In genomic region chr15:97999546-97999945, GRCm38 (mm10) we compare ENCODE assay signal across 16 mouse cellular contexts. TPM values are rescaled to one million over a fixed set of nuclear protein-coding genes. Genes with fewer than 3 reads are reported as not detected.
DNase-seq lines count a peak whose midpoint lies in the region; ATAC-seq and TF ChIP-seq lines count a peak whose summit lies in the region.
"Had no signal": no experiment of that assay in that cellular context is flagged by ENCODE, and none has a peak within 500 bp of the region (broad histone marks: within the 10 kb centered on the region; RNA-seq: fewer than 3 reads in every experiment).

No protein-coding gene starts in this region.

- no peaks in the 10 kb centered on the region for H3K9me3 ChIP-seq in heart, embryonic 11.5 days (replicated peaks; ENCODE audit: control insufficient read depth, low read length)
- H3K9me3 ChIP-seq in E14TG2a.4 (ENCODE audit: low read length) = no peaks in the 10 kb centered on the region
- no peaks in the 10 kb centered on the region for H3K9me3 ChIP-seq in embryonic facial prominence, embryonic 10.5 days
- H3K9me3 ChIP-seq in limb, embryonic 13.5 days = no peaks in the 10 kb centered on the region

- no peak for TF ChIP-seq CTCF in E14TG2a.4 (conservative IDR thresholded peaks at IDR 0.05; ENCODE audit: low read length)

- peak overlapping the region; percentile 16; the same call in 1 of the 2 replicates for H3K4me2 ChIP-seq in heart, embryonic 11.5 days
- H3K4me2 ChIP-seq in limb, embryonic 13.5 days (replicated peaks) = peak overlapping the region; percentile 86

- peaks cover 36% of the 10 kb centered on the region for H3K4me1 ChIP-seq in heart, embryonic 11.5 days (ENCODE audit: control insufficient read depth, insufficient read depth, low read length)
- H3K4me1 ChIP-seq in E14TG2a.4 (replicated peaks; ENCODE audit: low read depth, low read length) = peaks cover 89% of the 10 kb centered on the region
- peaks cover 51% of the 10 kb centered on the region for H3K4me1 ChIP-seq in embryonic facial prominence, embryonic 10.5 days
- H3K4me1 ChIP-seq in limb, embryonic 13.5 days = peaks cover 46% of the 10 kb centered on the region

- no peak overlapping the region for H3K4me3 ChIP-seq in heart, embryonic 11.5 days (ENCODE audit: low read depth, low read length)
- 0 out of 2 replicates have a peak overlapping the region, but pooled peaks have one; percentile 18 for H3K4me3 ChIP-seq in E14TG2a.4 (replicated peaks; ENCODE audit: low read length)
- H3K4me3 ChIP-seq in embryonic facial prominence, embryonic 10.5 days = peak overlapping the region; percentile 84
- peak overlapping the region; percentile 67 for H3K4me3 ChIP-seq in limb, embryonic 13.5 days

- intact Hi-C loops in heart, postnatal 36 days (cut with DNase I) = no loop called here

- DNase-seq in heart, postnatal 36 days = no peak
- peak; percentile 36 for DNase-seq in embryonic facial prominence, embryonic 10.5 days (ENCODE audit: low spot score)
- DNase-seq in urinary bladder, postnatal 4 days (ENCODE audit: low spot score in 2 of 2) = no peak
- no peak for DNase-seq in B cell, adult 2 months
- no peak for DNase-seq in urinary bladder, adult 2 months (ENCODE audit: low spot score)
- DNase-seq: cerebellum, adult 9-11 months; kidney, postnatal 10 days; liver; spleen, adult 18-20 months had no signal

- no peak overlapping the region for H3K9ac ChIP-seq in heart, embryonic 11.5 days (ENCODE audit: low read depth, low read length)
- H3K9ac ChIP-seq in limb, embryonic 13.5 days = peak overlapping the region; percentile 93

- WGBS in heart, embryonic 11.5 days (ENCODE audit: insufficient replicate concordance) = 21% methylated on average over 13 of the region's 13 CpGs
- WGBS in embryonic facial prominence, embryonic 10.5 days = 33% methylated on average over 13 of the region's 13 CpGs
- WGBS in limb, embryonic 13.5 days = 34% methylated on average over 13 of the region's 13 CpGs

- H3K27ac ChIP-seq in heart, embryonic 11.5 days (ENCODE audit: low read depth, low read length) = no peak overlapping the region
- H3K27ac ChIP-seq in embryonic facial prominence, embryonic 10.5 days (replicated peaks) = peak overlapping the region; percentile 97
- H3K27ac ChIP-seq in limb, embryonic 13.5 days = peak overlapping the region; percentile 33; the same call in 1 of the 2 replicates
- H3K27ac ChIP-seq: stomach, postnatal 0 days had no signal

- H3K36me3 ChIP-seq in heart, embryonic 11.5 days (ENCODE audit: control insufficient read depth, insufficient read depth, low read length) = no peaks in the 10 kb centered on the region
- peaks cover 3% of the 10 kb centered on the region; the same call in 1 of the 2 replicates for H3K36me3 ChIP-seq in E14TG2a.4 (ENCODE audit: insufficient read depth, low read length)
- peaks cover 60% of the 10 kb centered on the region for H3K36me3 ChIP-seq in embryonic facial prominence, embryonic 10.5 days (replicated peaks)
- peaks cover 56% of the 10 kb centered on the region for H3K36me3 ChIP-seq in limb, embryonic 13.5 days

- peaks cover 46% of the 10 kb centered on the region for H3K27me3 ChIP-seq in heart, embryonic 11.5 days (ENCODE audit: control insufficient read depth, insufficient read depth, low read length)
- H3K27me3 ChIP-seq in E14TG2a.4 (ENCODE audit: insufficient read depth, low read length) = peaks cover 68% of the 10 kb centered on the region
- H3K27me3 ChIP-seq in embryonic facial prominence, embryonic 10.5 days (replicated peaks; ENCODE audit: low read depth, poor library complexity, severe bottlenecking) = peaks cover 21% of the 10 kb centered on the region
- H3K27me3 ChIP-seq in limb, embryonic 13.5 days = peaks cover 42% of the 10 kb centered on the region

- ATAC-seq in heart, embryonic 11.5 days (replicated peaks; ENCODE audit: insufficient number of reproducible peaks, low FRiP score, low TSS enrichment) = no peak
- ATAC-seq in limb, embryonic 13.5 days (ENCODE audit: low FRiP score, low read depth) = no peak
- ATAC-seq: inflammation-experienced regulatory T-cells, adult 6 months had no signal

RNA-seq across cellular contexts. Expression of gene Col2a1, which starts 4.9 kb away (rescaled TPM):
- 61.9 and 80.7 TPM in 2 replicates for polyA plus RNA-seq in heart, embryonic 11.5 days (2014; fragmentation: Nextera tagmentation; extraction: Ambion mirVana)
- total RNA-seq in heart, postnatal 36 days (2021) = under 1 TPM; 0.08 to 0.46 TPM
- 271 and 282 TPM in 2 replicates for polyA plus RNA-seq in embryonic facial prominence, embryonic 10.5 days (2016; fragmentation: Nextera tagmentation; extraction: Ambion mirVana)
- 706 and 829 TPM in 2 replicates for polyA plus RNA-seq in limb, embryonic 13.5 days (2015; fragmentation: Nextera tagmentation; extraction: Ambion mirVana)
- 0.08 and 0.10 TPM in 2 replicates for polyA plus RNA-seq in urinary bladder, adult 2 months (2012; rRNA removed)
- total RNA-seq: adrenal gland, adult 18-20 months; monocyte, adult 5-6 weeks had no signal
- polyA plus RNA-seq: inflammation-experienced regulatory T-cells, adult 6 months had no signal

RNA-seq across cellular contexts. Expression of gene Tmem106c, which starts 35.5 kb away (rescaled TPM):
- polyA plus RNA-seq in heart, embryonic 11.5 days (2014; fragmentation: Nextera tagmentation; extraction: Ambion mirVana) = 30.1 and 34.9 TPM in 2 replicates
- 10 to 100 TPM; 10.6 to 12.0 TPM for total RNA-seq in heart, postnatal 36 days (2021)
- polyA plus RNA-seq in embryonic facial prominence, embryonic 10.5 days (2016; fragmentation: Nextera tagmentation; extraction: Ambion mirVana) = 36.0 and 38.1 TPM in 2 replicates
- polyA plus RNA-seq in limb, embryonic 13.5 days (2015; fragmentation: Nextera tagmentation; extraction: Ambion mirVana) = 35.9 and 37.9 TPM in 2 replicates
- 65.7 and 80.9 TPM in 2 replicates for polyA plus RNA-seq in urinary bladder, adult 2 months (2012; rRNA removed)

Comparison
In these comparisons a context has a peak if more than half of its experiments do, and no peak if none do; other contexts are left out.
1. RNA of gene Col2a1, which starts 4.9 kb away (polyA plus RNA-seq): 706 to 829 TPM in limb, embryonic 13.5 days, 271 to 282 TPM in embryonic facial prominence, embryonic 10.5 days and 61.9 to 80.7 TPM in heart, embryonic 11.5 days; 0.08 to 0.10 TPM in urinary bladder, adult 2 months; every median in the first group is over 10 times any median in the second.